Mouse (Mus musculus): ENCODE results near the gene Dnajc27. TPM values are rescaled to one million over a fixed set of nuclear protein-coding genes. Genes with fewer than 3 reads are reported as not detected.

Dnajc27 gene
- total RNA-seq, 1 experiment from 2014 or later: 5.8 TPM

- no peak for ATAC-seq (ENCODE audit: extremely low read depth, insufficient number of reproducible peaks, low FRiP score, poor library complexity, severe bottlenecking)
These were observed 6.0 kb upstream of the Dnajc27 start for GRCm38 (mm10) chr12:4076383-4076782.

- no peak for ATAC-seq (ENCODE audit: extremely low read depth, insufficient number of reproducible peaks, low FRiP score, poor library complexity, severe bottlenecking)
These were observed 4.3 kb upstream of the Dnajc27 start for GRCm38 (mm10) chr12:4078069-4078468.

GRCm38 (mm10) chr12:4080311-4080710 is 2.1 kb upstream of the Dnajc27 start:
- ATAC-seq (ENCODE audit: extremely low read depth, insufficient number of reproducible peaks, low FRiP score, poor library complexity, severe bottlenecking): peak; percentile 34; the same call in 1 of the 2 replicates

- ATAC-seq (ENCODE audit: extremely low read depth, insufficient number of reproducible peaks, low FRiP score, poor library complexity, severe bottlenecking): no peak
These were observed 1.1 kb downstream of the Dnajc27 start for GRCm38 (mm10) chr12:4083441-4083840.

GRCm38 (mm10) chr12:4107383-4107782 is 25.0 kb downstream of the Dnajc27 start:
- 0 out of 2 replicates have a peak, but pooled peaks have one; percentile 48 for ATAC-seq (ENCODE audit: extremely low read depth, insufficient number of reproducible peaks, low FRiP score, poor library complexity, severe bottlenecking)

- no peak for ATAC-seq (ENCODE audit: extremely low read depth, insufficient number of reproducible peaks, low FRiP score, poor library complexity, severe bottlenecking)
These were observed 33.7 kb downstream of the Dnajc27 start for GRCm38 (mm10) chr12:4116132-4116531.

- ATAC-seq (ENCODE audit: extremely low read depth, insufficient number of reproducible peaks, low FRiP score, poor library complexity, severe bottlenecking): no peak
These were observed 34.8 kb downstream of the Dnajc27 start for GRCm38 (mm10) chr12:4117136-4117535.

- no peak for ATAC-seq (ENCODE audit: extremely low read depth, insufficient number of reproducible peaks, low FRiP score, poor library complexity, severe bottlenecking)
These were observed 35.2 kb downstream of the Dnajc27 start for GRCm38 (mm10) chr12:4117579-4117978.

- ATAC-seq (ENCODE audit: extremely low read depth, insufficient number of reproducible peaks, low FRiP score, poor library complexity, severe bottlenecking): no peak
These were observed 45.0 kb downstream of the Dnajc27 start for GRCm38 (mm10) chr12:4127346-4127745.

- ATAC-seq (ENCODE audit: extremely low read depth, insufficient number of reproducible peaks, low FRiP score, poor library complexity, severe bottlenecking): peak; percentile 63
These were observed 50.8 kb downstream of the Dnajc27 start, which contains the start of gene Adcy3 for GRCm38 (mm10) chr12:4132941-4133846. Gene Adcy3, plus strand, starts transcription at chr12:4133103.

GRCm38 (mm10) chr12:4133847-4134212 is 51.4 kb downstream of the Dnajc27 start:
- no peak for ATAC-seq (ENCODE audit: extremely low read depth, insufficient number of reproducible peaks, low FRiP score, poor library complexity, severe bottlenecking)

GRCm38 (mm10) chr12:4143179-4143578 is 60.8 kb downstream of the Dnajc27 start:
- ATAC-seq (ENCODE audit: extremely low read depth, insufficient number of reproducible peaks, low FRiP score, poor library complexity, severe bottlenecking): no peak

GRCm38 (mm10) chr12:4150936-4151335 is 68.6 kb downstream of the Dnajc27 start:
- no peak for ATAC-seq (ENCODE audit: extremely low read depth, insufficient number of reproducible peaks, low FRiP score, poor library complexity, severe bottlenecking)

- ATAC-seq (ENCODE audit: extremely low read depth, insufficient number of reproducible peaks, low FRiP score, poor library complexity, severe bottlenecking): no peak
These were observed 69.6 kb downstream of the Dnajc27 start for GRCm38 (mm10) chr12:4151969-4152368.

GRCm38 (mm10) chr12:4157466-4157865 is 75.1 kb downstream of the Dnajc27 start:
- ATAC-seq (ENCODE audit: extremely low read depth, insufficient number of reproducible peaks, low FRiP score, poor library complexity, severe bottlenecking): no peak

GRCm38 (mm10) chr12:4158179-4158578 is 75.8 kb downstream of the Dnajc27 start:
- no peak for ATAC-seq (ENCODE audit: extremely low read depth, insufficient number of reproducible peaks, low FRiP score, poor library complexity, severe bottlenecking)

- ATAC-seq (ENCODE audit: extremely low read depth, insufficient number of reproducible peaks, low FRiP score, poor library complexity, severe bottlenecking): no peak
These were observed 76.7 kb downstream of the Dnajc27 start for GRCm38 (mm10) chr12:4158868-4159632.

All from neutrophil, adult 5-6 weeks (primary cell).